Mouse (Mus musculus): ENCODE data around the gene Secisbp2l. TPM values are rescaled to one million over a fixed set of nuclear protein-coding genes. Genes with fewer than 3 reads are reported as not detected.
A peak's percentile ranks its signal among the peaks of the same experiment; 100 is the strongest.

Gene Secisbp2l
- total RNA-seq (2014; rRNA removed), result 55.4 and 57.9 TPM in 2 replicates
- 26.5 and 29.2 TPM in 2 replicates for polyA plus RNA-seq (2015; fragmentation: Nextera tagmentation; extraction: Ambion mirVana)

- Histone ChIP-seq H3K27me3 (ENCODE audit: insufficient read depth, low read length) (no peaks in the 10 kb centered on the region), H3K9me3 (ENCODE audit: low read length) (no peaks in the 10 kb centered on the region), H3K4me2 (ENCODE audit: low read depth, low read length, poor library complexity, severe bottlenecking) (peak within 1 kb of the TSS; percentile 65), H3K4me3 (ENCODE audit: low read depth, low read length) (peak within 1 kb of the TSS; percentile 90), H3K9ac (replicated peaks; ENCODE audit: low read length, poor library complexity, severe bottlenecking) (peak within 1 kb of the TSS; percentile 87), H3K4me1 (ENCODE audit: insufficient read depth, low read length) (peaks cover 11% of the 10 kb centered on the region), H3K36me3 (ENCODE audit: insufficient read depth, low read length) (no peaks in the 10 kb centered on the region), H3K27ac (ENCODE audit: low read depth, low read length) (peak within 1 kb of the TSS; percentile 71)
- DNase-seq (ENCODE audit: low spot score) (peak; percentile 87), ATAC-seq (ENCODE audit: low FRiP score) (peak; percentile 95)
- no peak for TF ChIP-seq CTCF (IDR thresholded peaks at IDR 0.05)
- under 1% methylated on average over 23 of the region's 28 CpGs for WGBS
Measured at GRCm38 (mm10) chr2:125782719-125783109, at the start of gene Secisbp2l. Secisbp2l (minus strand) TSS chr2:125782870.

- ATAC-seq (ENCODE audit: low FRiP score) (no peak), DNase-seq (ENCODE audit: low spot score) (no peak)
- H3K27ac ChIP-seq (ENCODE audit: low read depth, low read length), result no peak overlapping the region
- no peaks in the 10 kb centered on the region for H3K27me3 ChIP-seq (ENCODE audit: insufficient read depth, low read length)
- H3K36me3 ChIP-seq (ENCODE audit: insufficient read depth, low read length), result peaks cover 28% of the 10 kb centered on the region
- H3K4me3 ChIP-seq (ENCODE audit: low read depth, low read length), result no peak overlapping the region
- H3K9ac ChIP-seq (replicated peaks; ENCODE audit: low read length, poor library complexity, severe bottlenecking), result no peak overlapping the region
- no peak for TF ChIP-seq CTCF (IDR thresholded peaks at IDR 0.05)
- no peak overlapping the region for H3K4me2 ChIP-seq (ENCODE audit: low read depth, low read length, poor library complexity, severe bottlenecking)
- H3K4me1 ChIP-seq (ENCODE audit: insufficient read depth, low read length), result no peaks in the 10 kb centered on the region
- H3K9me3 ChIP-seq (ENCODE audit: low read length), result no peaks in the 10 kb centered on the region
- 93% methylated on average over 2 of the region's 2 CpGs for WGBS
Measured at GRCm38 (mm10) chr2:125829924-125830323, 47.3 kb upstream of the Secisbp2l start.

- no peak for DNase-seq (ENCODE audit: low spot score)
- Histone ChIP-seq H3K27ac (ENCODE audit: low read depth, low read length) (no peak overlapping the region), H3K9ac (replicated peaks; ENCODE audit: low read length, poor library complexity, severe bottlenecking) (no peak overlapping the region), H3K36me3 (ENCODE audit: insufficient read depth, low read length) (peaks cover 13% of the 10 kb centered on the region), H3K9me3 (ENCODE audit: low read length) (no peaks in the 10 kb centered on the region), H3K4me1 (ENCODE audit: insufficient read depth, low read length) (no peaks in the 10 kb centered on the region), H3K27me3 (ENCODE audit: insufficient read depth, low read length) (no peaks in the 10 kb centered on the region), H3K4me3 (ENCODE audit: low read depth, low read length) (no peak overlapping the region), H3K4me2 (ENCODE audit: low read depth, low read length, poor library complexity, severe bottlenecking) (no peak overlapping the region)
- no peak for ATAC-seq (ENCODE audit: low FRiP score)
- TF ChIP-seq CTCF (IDR thresholded peaks at IDR 0.05), result no peak
- 92% methylated on average over 4 of the region's 4 CpGs for WGBS
Measured at GRCm38 (mm10) chr2:125827898-125828297, 45.2 kb upstream of the Secisbp2l start.

GRCm38 (mm10) chr2:125826201-125826600 is 43.5 kb upstream of the Secisbp2l start:
- no peaks in the 10 kb centered on the region for H3K4me1 ChIP-seq (ENCODE audit: insufficient read depth, low read length)
- H3K4me3 ChIP-seq (ENCODE audit: low read depth, low read length), result no peak overlapping the region

GRCm38 (mm10) chr2:125820397-125820796 is 37.7 kb upstream of the Secisbp2l start:
- TF ChIP-seq CTCF (IDR thresholded peaks at IDR 0.05), result no peak
- Histone ChIP-seq H3K4me2 (ENCODE audit: low read depth, low read length, poor library complexity, severe bottlenecking) (no peak overlapping the region), H3K27me3 (ENCODE audit: insufficient read depth, low read length) (no peaks in the 10 kb centered on the region), H3K4me3 (ENCODE audit: low read depth, low read length) (no peak overlapping the region), H3K27ac (ENCODE audit: low read depth, low read length) (no peak overlapping the region), H3K9me3 (ENCODE audit: low read length) (no peaks in the 10 kb centered on the region), H3K9ac (replicated peaks; ENCODE audit: low read length, poor library complexity, severe bottlenecking) (no peak overlapping the region), H3K36me3 (ENCODE audit: insufficient read depth, low read length) (no peaks in the 10 kb centered on the region), H3K4me1 (ENCODE audit: insufficient read depth, low read length) (no peaks in the 10 kb centered on the region)
- ATAC-seq (ENCODE audit: low FRiP score), result no peak
- WGBS, result 92% methylated on average over 4 of the region's 4 CpGs
- no peak for DNase-seq (ENCODE audit: low spot score)

More at GRCm38 (mm10) chr2:125826201-125826600, 43.5 kb upstream of the Secisbp2l start:
- no peak for TF ChIP-seq CTCF (IDR thresholded peaks at IDR 0.05)
- Histone ChIP-seq H3K9ac (replicated peaks; ENCODE audit: low read length, poor library complexity, severe bottlenecking) (no peak overlapping the region), H3K36me3 (ENCODE audit: insufficient read depth, low read length) (no peaks in the 10 kb centered on the region; the same call in 1 of the 2 replicates), H3K9me3 (ENCODE audit: low read length) (no peaks in the 10 kb centered on the region), H3K27ac (ENCODE audit: low read depth, low read length) (no peak overlapping the region), H3K4me2 (ENCODE audit: low read depth, low read length, poor library complexity, severe bottlenecking) (no peak overlapping the region), H3K27me3 (ENCODE audit: insufficient read depth, low read length) (no peaks in the 10 kb centered on the region)
- no peak for DNase-seq (ENCODE audit: low spot score)
- 53% methylated on average over 4 of the region's 4 CpGs for WGBS
- ATAC-seq (ENCODE audit: low FRiP score), result no peak

- WGBS, result 71% methylated on average over 9 of the region's 9 CpGs
- ATAC-seq (ENCODE audit: low FRiP score), result no peak
Measured at GRCm38 (mm10) chr2:125813972-125814595, 31.4 kb upstream of the Secisbp2l start.

More at GRCm38 (mm10) chr2:125813972-125814595, 31.4 kb upstream of the Secisbp2l start:
- H3K4me3 ChIP-seq (ENCODE audit: low read depth, low read length), result no peak overlapping the region
- H3K27ac ChIP-seq (ENCODE audit: low read depth, low read length), result no peak overlapping the region
- TF ChIP-seq CTCF (IDR thresholded peaks at IDR 0.05), result no peak
- no peak overlapping the region for H3K9ac ChIP-seq (replicated peaks; ENCODE audit: low read length, poor library complexity, severe bottlenecking)
- H3K4me2 ChIP-seq (ENCODE audit: low read depth, low read length, poor library complexity, severe bottlenecking), result no peak overlapping the region
- H3K4me1 ChIP-seq (ENCODE audit: insufficient read depth, low read length), result no peaks in the 10 kb centered on the region
- H3K9me3 ChIP-seq (ENCODE audit: low read length), result no peaks in the 10 kb centered on the region
- no peaks in the 10 kb centered on the region for H3K27me3 ChIP-seq (ENCODE audit: insufficient read depth, low read length)
- no peaks in the 10 kb centered on the region for H3K36me3 ChIP-seq (ENCODE audit: insufficient read depth, low read length)
- DNase-seq (ENCODE audit: low spot score), result no peak

Data from midbrain, postnatal 0 days (tissue).